In the genomic region with DNA sequence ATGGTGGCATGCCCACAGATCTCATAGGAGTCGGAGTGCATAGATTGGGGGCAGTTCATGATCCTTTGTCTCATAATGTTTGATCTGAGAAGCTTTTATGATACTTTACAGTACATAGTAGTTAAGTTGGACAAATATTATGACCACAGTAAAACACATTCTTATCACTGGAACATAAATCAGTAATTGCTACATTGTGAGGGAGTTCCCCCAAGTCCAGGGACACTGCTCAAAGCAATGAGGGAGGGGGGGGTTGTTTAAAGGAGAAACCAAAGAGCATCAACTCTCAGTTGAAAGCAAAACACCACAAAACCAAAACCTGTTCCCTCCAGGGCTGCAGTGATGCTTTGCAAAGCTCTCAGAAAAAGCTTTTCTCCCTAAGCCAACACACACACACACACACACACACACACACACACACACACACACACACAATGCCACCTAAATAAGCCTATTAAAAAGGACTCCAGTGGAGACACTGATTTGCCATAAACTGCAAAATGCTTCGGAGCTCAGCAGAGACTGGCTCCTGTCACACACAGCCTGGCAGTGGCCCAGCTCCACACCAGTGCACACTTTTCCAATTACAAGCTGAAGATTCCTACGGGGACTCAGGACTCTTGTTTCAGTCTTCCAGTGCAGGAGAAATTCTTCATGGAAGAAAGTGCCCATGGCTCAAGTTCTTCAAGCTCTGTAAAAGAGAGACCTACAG, we compare ENCODE assay signal across 12 mouse cellular contexts.
DNase-seq lines count a peak whose midpoint lies in the region; ATAC-seq lines count a peak whose summit lies in the region.
"Had no signal": no experiment of that assay in that cellular context is flagged by ENCODE, and none has a peak within 500 bp of the region (broad histone marks: within the 10 kb centered on the region; RNA-seq: fewer than 3 reads in every experiment).

No protein-coding gene starts in this region.

- peaks cover 15% of the 10 kb centered on the region for H3K4me1 ChIP-seq in limb, embryonic 11.5 days (ENCODE audit: control insufficient read depth, insufficient read depth, low read length)
- H3K4me1 ChIP-seq: liver, embryonic 13.5 days had no signal

- H3K27ac ChIP-seq in limb, embryonic 11.5 days (replicated peaks; ENCODE audit: low read depth, low read length), result peak overlapping the region; percentile 3
- H3K27ac ChIP-seq: liver, embryonic 13.5 days had no signal

- H3K9me3 ChIP-seq in limb, embryonic 11.5 days (ENCODE audit: control insufficient read depth, low read length), result peaks cover 2% of the 10 kb centered on the region; the same call in 1 of the 2 replicates
- H3K9me3 ChIP-seq: liver, embryonic 13.5 days had no signal

- DNase-seq in cerebellum, postnatal 25 days, result peak; percentile 19 to 61
- no peak for DNase-seq in cerebellum, adult 9-10 months
- peak; percentile 30 for DNase-seq in kidney, postnatal 14 days
- no peak for DNase-seq in kidney, adult 9 months
- peak; percentile 43 for DNase-seq in adrenal gland, postnatal 25 days
- peak; percentile 70 for DNase-seq in limb, embryonic 11.5 days (ENCODE audit: low spot score)
- DNase-seq in embryo, embryonic 9.5 days (ENCODE audit: extremely low spot score), result no peak
- no peak for DNase-seq in spleen, postnatal 36 days (ENCODE audit: low spot score in 2 of 2)
- DNase-seq: liver, embryonic 13.5 days; right cerebral cortex, postnatal 4 days; thymus, adult 18-20 months had no signal

- WGBS in limb, embryonic 11.5 days, result 16% methylated on average over 3 of the region's 3 CpGs

- H3K9ac ChIP-seq in limb, embryonic 11.5 days (ENCODE audit: low read length), result no peak overlapping the region
- H3K9ac ChIP-seq: liver, embryonic 13.5 days had no signal

- ATAC-seq in limb, embryonic 11.5 days (ENCODE audit: insufficient number of reproducible peaks, low FRiP score, low TSS enrichment, low read depth), result peak; percentile 78; the same call in 1 of the 2 replicates
- ATAC-seq: inflammation-experienced regulatory T-cells, adult 6 months had no signal

- H3K4me2 ChIP-seq in limb, embryonic 11.5 days (ENCODE audit: low read depth, severe bottlenecking), result no peak overlapping the region
- H3K4me2 ChIP-seq: liver, embryonic 13.5 days had no signal

- no peaks in the 10 kb centered on the region for H3K27me3 ChIP-seq in limb, embryonic 11.5 days (ENCODE audit: control insufficient read depth, insufficient read depth, low read length)
- H3K27me3 ChIP-seq: liver, embryonic 13.5 days had no signal

- H3K4me3 ChIP-seq in limb, embryonic 11.5 days (ENCODE audit: low read depth, low read length), result no peak overlapping the region
- H3K4me3 ChIP-seq: liver, embryonic 13.5 days had no signal

- H3K36me3 ChIP-seq in limb, embryonic 11.5 days (ENCODE audit: control insufficient read depth, insufficient read depth, low read length), result no peaks in the 10 kb centered on the region
- H3K36me3 ChIP-seq: liver, embryonic 13.5 days had no signal

Comparison
In these comparisons a context has a peak if more than half of its experiments do, and no peak if none do; other contexts are left out.
1. DNase-seq: peak in cerebellum, postnatal 25 days (2 of 2), kidney, postnatal 14 days (single experiment), adrenal gland, postnatal 25 days (single experiment) and limb, embryonic 11.5 days (single experiment); none in cerebellum, adult 9-10 months (single experiment), kidney, adult 9 months (single experiment), embryo, embryonic 9.5 days (single experiment) and spleen, postnatal 36 days (0 of 2).